Mouse (Mus musculus) hindbrain, embryonic 11.5 days (tissue): ENCODE measurements at regions not wholly inside any gene's neighbourhood (a gene's known extent, or its start where the extent isn't known, plus 50 kb on each side); places are given as distances from the start of the nearest gene placed in this dataset.
"Not testable (repeated sequence)": the region's sequence is repeated elsewhere in the genome, so short reads cannot be mapped to it uniquely, and the experiment has no call there.

ENCODE experiments used
- ATAC-seq: fragments of 200-750 bp; cut with Nextera tagmentation; 2 replicates; pipeline ENCODE4 v1.8.0; 2017; ENCODE audit warnings: mild to moderate bottlenecking, moderate TSS enrichment, moderate library complexity; ENCODE audit not compliant: low FRiP score
- DNase-seq: peaks from one replicate; pipeline ENCODE4 v3.0.0-alpha.2; 2015; ENCODE audit warnings: low spot score
- H3K27ac ChIP-seq: fragments of 300-500 bp; sonication (generic); 2 replicates; pipeline ENCODE4 v1.5.1; 2014; ENCODE audit warnings: mild to moderate bottlenecking, low read depth, low read length
- H3K27me3 ChIP-seq: fragments of 300-500 bp; sonication (generic); 2 replicates; pipeline ENCODE4 v1.6.1; 2014; ENCODE audit warnings: mild to moderate bottlenecking, low read length, moderate library complexity, mixed read lengths; ENCODE audit not compliant: control insufficient read depth, insufficient read depth
- H3K36me3 ChIP-seq: fragments of 300-500 bp; sonication (generic); 2 replicates; pipeline ENCODE4 v1.6.1; 2014; ENCODE audit warnings: mild to moderate bottlenecking, low read length, moderate library complexity, mixed read lengths; ENCODE audit not compliant: control insufficient read depth, insufficient read depth
- H3K4me1 ChIP-seq: fragments of 300-500 bp; sonication (generic); replicated peaks from 2 replicates; pipeline ENCODE4 v1.6.1; 2014; ENCODE audit warnings: low read length, mixed read lengths; ENCODE audit not compliant: control insufficient read depth, insufficient read depth
- H3K4me2 ChIP-seq: fragments of 300-500 bp; sonication (generic); replicated peaks from 2 replicates; pipeline ENCODE4 v1.6.1; 2014; ENCODE audit warnings: mild to moderate bottlenecking, low read depth, low read length
- H3K4me3 ChIP-seq: fragments of 300-500 bp; sonication (generic); 2 replicates; pipeline ENCODE4 v1.5.1; 2014; ENCODE audit warnings: low read depth, low read length
- H3K9ac ChIP-seq: fragments of 300-500 bp; sonication (generic); 2 replicates; pipeline ENCODE4 v1.6.1; 2014; ENCODE audit warnings: low read depth, low read length
- H3K9me3 ChIP-seq: fragments of 300-500 bp; sonication (generic); 2 replicates; pipeline ENCODE4 v1.6.1; 2016; ENCODE audit warnings: low read length; ENCODE audit not compliant: control insufficient read depth
- WGBS: fragments of 180-500 bp; shearing (Covaris S2); extraction: QIAGEN DNeasy Blood & Tissue Kit; methylation state at CpG from one replicate; pipeline ENCODE4 v1.1.7; 2014; 5-methylcytosine and 5-hydroxymethylcytosine counted together

- DNase-seq (no peak), ATAC-seq (no peak)
- Histone ChIP-seq H3K27ac (no peak overlapping the region), H3K4me2 (no peak overlapping the region), H3K36me3 (no peaks in the 10 kb centered on the region), H3K9ac (no peak overlapping the region), H3K4me3 (no peak overlapping the region), H3K9me3 (no peaks in the 10 kb centered on the region), H3K27me3 (no peaks in the 10 kb centered on the region), H3K4me1 (no peaks in the 10 kb centered on the region)
- 86% methylated on average over 7 of the region's 7 CpGs for WGBS
Measured at GRCm38 (mm10) chr7:73688451-73688850, 51.7 kb upstream of the Fam174b start.

GRCm38 (mm10) chr7:73686245-73686644, 53.9 kb upstream of the Fam174b start:
- not testable (repeated sequence) for H3K9ac ChIP-seq, ATAC-seq, H3K27me3 ChIP-seq, H3K4me2 ChIP-seq, H3K27ac ChIP-seq, DNase-seq, H3K9me3 ChIP-seq, H3K36me3 ChIP-seq, H3K4me1 ChIP-seq, H3K4me3 ChIP-seq
- WGBS = 93% methylated on average over 14 of the region's 17 CpGs

- DNase-seq (peak; percentile 38), ATAC-seq (no peak)
- Histone ChIP-seq H3K4me1 (no peaks in the 10 kb centered on the region), H3K9me3 (no peaks in the 10 kb centered on the region), H3K27me3 (no peaks in the 10 kb centered on the region), H3K4me2 (no peak overlapping the region), H3K4me3 (no peak overlapping the region), H3K9ac (no peak overlapping the region), H3K27ac (no peak overlapping the region), H3K36me3 (no peaks in the 10 kb centered on the region)
- WGBS = 37% methylated on average over 5 of the region's 5 CpGs
Measured at GRCm38 (mm10) chr7:73682756-73683155, 57.3 kb upstream of the Fam174b start.

- Histone ChIP-seq H3K27ac (no peak overlapping the region), H3K4me1 (no peaks in the 10 kb centered on the region), H3K27me3 (no peaks in the 10 kb centered on the region), H3K9ac (no peak overlapping the region), H3K4me2 (no peak overlapping the region), H3K9me3 (no peaks in the 10 kb centered on the region), H3K36me3 (no peaks in the 10 kb centered on the region), H3K4me3 (no peak overlapping the region)
- DNase-seq (no peak), ATAC-seq (no peak)
- 63% methylated on average over 4 of the region's 4 CpGs for WGBS
Measured at GRCm38 (mm10) chr7:73670598-73670997, 69.5 kb upstream of the Fam174b start.

- WGBS = 76% methylated on average over 2 of the region's 2 CpGs
Measured at GRCm38 (mm10) chr7:73668791-73669190, 71.3 kb upstream of the Fam174b start.

GRCm38 (mm10) chr7:73666921-73667675, 73.0 kb upstream of the Fam174b start:
- H3K36me3 ChIP-seq = no peaks in the 10 kb centered on the region
- ATAC-seq (no peak), DNase-seq (no peak)
- H3K27me3 ChIP-seq = no peaks in the 10 kb centered on the region
- no peak overlapping the region for H3K4me2 ChIP-seq
- no peak overlapping the region for H3K27ac ChIP-seq
- H3K4me1 ChIP-seq = no peaks in the 10 kb centered on the region
- WGBS = 73% methylated on average over 14 of the region's 14 CpGs
- H3K9me3 ChIP-seq = no peaks in the 10 kb centered on the region
- no peak overlapping the region for H3K4me3 ChIP-seq
- no peak overlapping the region for H3K9ac ChIP-seq

More at GRCm38 (mm10) chr7:73668791-73669190, 71.3 kb upstream of the Fam174b start:
- no peaks in the 10 kb centered on the region for H3K9me3 ChIP-seq
- H3K4me1 ChIP-seq = no peaks in the 10 kb centered on the region
- no peaks in the 10 kb centered on the region for H3K27me3 ChIP-seq
- no peak overlapping the region for H3K9ac ChIP-seq
- DNase-seq (no peak), ATAC-seq (no peak)
- H3K36me3 ChIP-seq = no peaks in the 10 kb centered on the region
- H3K4me3 ChIP-seq = no peak overlapping the region
- H3K4me2 ChIP-seq = no peak overlapping the region
- no peak overlapping the region for H3K27ac ChIP-seq

- no peaks in the 10 kb centered on the region for H3K36me3 ChIP-seq
- no peaks in the 10 kb centered on the region for H3K27me3 ChIP-seq
- H3K4me3 ChIP-seq = no peak overlapping the region
- no peak overlapping the region for H3K27ac ChIP-seq
- 66% methylated on average over 6 of the region's 6 CpGs for WGBS
- no peak overlapping the region for H3K9ac ChIP-seq
- H3K4me1 ChIP-seq = no peaks in the 10 kb centered on the region
- H3K4me2 ChIP-seq = no peak overlapping the region
- ATAC-seq = no peak
- DNase-seq = no peak
- H3K9me3 ChIP-seq = no peaks in the 10 kb centered on the region
Measured at GRCm38 (mm10) chr7:73664962-73665361, 75.1 kb upstream of the Fam174b start.

- no peaks in the 10 kb centered on the region for H3K9me3 ChIP-seq
- 79% methylated on average over 9 of the region's 9 CpGs for WGBS
- H3K27me3 ChIP-seq = no peaks in the 10 kb centered on the region
- no peak overlapping the region for H3K27ac ChIP-seq
- H3K4me1 ChIP-seq = no peaks in the 10 kb centered on the region
- no peaks in the 10 kb centered on the region for H3K36me3 ChIP-seq
- DNase-seq = no peak
- no peak overlapping the region for H3K9ac ChIP-seq
- no peak overlapping the region for H3K4me2 ChIP-seq
- H3K4me3 ChIP-seq = no peak overlapping the region
- ATAC-seq = no peak
Measured at GRCm38 (mm10) chr7:73662536-73662935, 77.6 kb upstream of the Fam174b start.

GRCm38 (mm10) chr7:73661901-73662300, 78.2 kb upstream of the Fam174b start:
- no peaks in the 10 kb centered on the region for H3K4me1 ChIP-seq
- no peaks in the 10 kb centered on the region for H3K9me3 ChIP-seq
- no peaks in the 10 kb centered on the region for H3K36me3 ChIP-seq
- DNase-seq (no peak), ATAC-seq (no peak)
- H3K27me3 ChIP-seq = no peaks in the 10 kb centered on the region
- no peak overlapping the region for H3K4me2 ChIP-seq
- no peak overlapping the region for H3K27ac ChIP-seq
- no peak overlapping the region for H3K9ac ChIP-seq
- H3K4me3 ChIP-seq = no peak overlapping the region
- 83% methylated on average over 3 of the region's 3 CpGs for WGBS
